Mouse (Mus musculus): ENCODE results near the gene Ino80d.

Gene Ino80d

GRCm38 (mm10) chr1:62986267-62986666, 128.2 kb downstream of the Ino80d start:
- Histone ChIP-seq H3K27me3 (ENCODE audit: control insufficient read depth, insufficient read depth, low read length, poor library complexity, severe bottlenecking) (no peaks in the 10 kb centered on the region), H3K36me3 (ENCODE audit: control insufficient read depth, insufficient read depth, low read length, poor library complexity, severe bottlenecking) (no peaks in the 10 kb centered on the region)
- DNase-seq (ENCODE audit: low read depth, low spot score): peak; percentile 61

GRCm38 (mm10) chr1:62984566-62984965, 129.9 kb downstream of the Ino80d start:
- Histone ChIP-seq H3K36me3 (ENCODE audit: control insufficient read depth, insufficient read depth, low read length, poor library complexity, severe bottlenecking) (no peaks in the 10 kb centered on the region), H3K27me3 (ENCODE audit: control insufficient read depth, insufficient read depth, low read length, poor library complexity, severe bottlenecking) (no peaks in the 10 kb centered on the region)
- peak; percentile 43 for DNase-seq (ENCODE audit: low read depth, low spot score)

GRCm38 (mm10) chr1:62976742-62977141, 137.7 kb downstream of the Ino80d start:
- DNase-seq (ENCODE audit: low read depth, low spot score): no peak
- Histone ChIP-seq H3K36me3 (ENCODE audit: control insufficient read depth, insufficient read depth, low read length, poor library complexity, severe bottlenecking) (no peaks in the 10 kb centered on the region), H3K27me3 (ENCODE audit: control insufficient read depth, insufficient read depth, low read length, poor library complexity, severe bottlenecking) (no peaks in the 10 kb centered on the region)

- peak; percentile 37 for DNase-seq (ENCODE audit: low read depth, low spot score)
- no peaks in the 10 kb centered on the region for H3K27me3 ChIP-seq (ENCODE audit: control insufficient read depth, insufficient read depth, low read length, poor library complexity, severe bottlenecking)
- H3K36me3 ChIP-seq (ENCODE audit: control insufficient read depth, insufficient read depth, low read length, poor library complexity, severe bottlenecking): no peaks in the 10 kb centered on the region
Observed at GRCm38 (mm10) chr1:62966885-62967284, 147.6 kb downstream of the Ino80d start.

GRCm38 (mm10) chr1:62964291-62964690, 150.2 kb downstream of the Ino80d start:
- peak; percentile 7 for DNase-seq (ENCODE audit: low read depth, low spot score)
- H3K36me3 ChIP-seq (ENCODE audit: control insufficient read depth, insufficient read depth, low read length, poor library complexity, severe bottlenecking): no peaks in the 10 kb centered on the region
- no peaks in the 10 kb centered on the region for H3K27me3 ChIP-seq (ENCODE audit: control insufficient read depth, insufficient read depth, low read length, poor library complexity, severe bottlenecking)

GRCm38 (mm10) chr1:62956942-62957645, 157.4 kb downstream of the Ino80d start:
- Histone ChIP-seq H3K27me3 (ENCODE audit: control insufficient read depth, insufficient read depth, low read length, poor library complexity, severe bottlenecking) (no peaks in the 10 kb centered on the region), H3K36me3 (ENCODE audit: control insufficient read depth, insufficient read depth, low read length, poor library complexity, severe bottlenecking) (no peaks in the 10 kb centered on the region)
- no peak for DNase-seq (ENCODE audit: low read depth, low spot score)

- DNase-seq (ENCODE audit: low read depth, low spot score): no peak
- no peaks in the 10 kb centered on the region for H3K36me3 ChIP-seq (ENCODE audit: control insufficient read depth, insufficient read depth, low read length, poor library complexity, severe bottlenecking)
- H3K27me3 ChIP-seq (ENCODE audit: control insufficient read depth, insufficient read depth, low read length, poor library complexity, severe bottlenecking): no peaks in the 10 kb centered on the region
Observed at GRCm38 (mm10) chr1:62956526-62956925, 157.9 kb downstream of the Ino80d start.

GRCm38 (mm10) chr1:62955340-62955739, 159.1 kb downstream of the Ino80d start:
- Histone ChIP-seq H3K36me3 (ENCODE audit: control insufficient read depth, insufficient read depth, low read length, poor library complexity, severe bottlenecking) (no peaks in the 10 kb centered on the region), H3K27me3 (ENCODE audit: control insufficient read depth, insufficient read depth, low read length, poor library complexity, severe bottlenecking) (no peaks in the 10 kb centered on the region)
- no peak for DNase-seq (ENCODE audit: low read depth, low spot score)

- H3K27me3 ChIP-seq (ENCODE audit: control insufficient read depth, insufficient read depth, low read length, poor library complexity, severe bottlenecking): no peaks in the 10 kb centered on the region
- no peaks in the 10 kb centered on the region for H3K36me3 ChIP-seq (ENCODE audit: control insufficient read depth, insufficient read depth, low read length, poor library complexity, severe bottlenecking)
- no peak for DNase-seq (ENCODE audit: low read depth, low spot score)
Observed at GRCm38 (mm10) chr1:62953036-62953435, 161.4 kb downstream of the Ino80d start.

- Histone ChIP-seq H3K27me3 (ENCODE audit: control insufficient read depth, insufficient read depth, low read length, poor library complexity, severe bottlenecking) (no peaks in the 10 kb centered on the region), H3K36me3 (ENCODE audit: control insufficient read depth, insufficient read depth, low read length, poor library complexity, severe bottlenecking) (no peaks in the 10 kb centered on the region)
- DNase-seq (ENCODE audit: low read depth, low spot score): no peak
Observed at GRCm38 (mm10) chr1:62952319-62952718, 162.1 kb downstream of the Ino80d start.

GRCm38 (mm10) chr1:62951067-62951809, 163.2 kb downstream of the Ino80d start:
- Histone ChIP-seq H3K36me3 (ENCODE audit: control insufficient read depth, insufficient read depth, low read length, poor library complexity, severe bottlenecking) (no peaks in the 10 kb centered on the region), H3K27me3 (ENCODE audit: control insufficient read depth, insufficient read depth, low read length, poor library complexity, severe bottlenecking) (no peaks in the 10 kb centered on the region)
- DNase-seq (ENCODE audit: low read depth, low spot score): no peak

- no peak for DNase-seq (ENCODE audit: low read depth, low spot score)
- Histone ChIP-seq H3K27me3 (ENCODE audit: control insufficient read depth, insufficient read depth, low read length, poor library complexity, severe bottlenecking) (no peaks in the 10 kb centered on the region), H3K36me3 (ENCODE audit: control insufficient read depth, insufficient read depth, low read length, poor library complexity, severe bottlenecking) (no peaks in the 10 kb centered on the region)
Observed at GRCm38 (mm10) chr1:62950526-62950925, 163.9 kb downstream of the Ino80d start.

- H3K27me3 ChIP-seq (ENCODE audit: control insufficient read depth, insufficient read depth, low read length, poor library complexity, severe bottlenecking): no peaks in the 10 kb centered on the region
- no peak for DNase-seq (ENCODE audit: low read depth, low spot score)
- no peaks in the 10 kb centered on the region for H3K36me3 ChIP-seq (ENCODE audit: control insufficient read depth, insufficient read depth, low read length, poor library complexity, severe bottlenecking)
Observed at GRCm38 (mm10) chr1:62947807-62948206, 166.7 kb downstream of the Ino80d start.

GRCm38 (mm10) chr1:62946987-62947386, 167.5 kb downstream of the Ino80d start:
- no peak for DNase-seq (ENCODE audit: low read depth, low spot score)
- H3K36me3 ChIP-seq (ENCODE audit: control insufficient read depth, insufficient read depth, low read length, poor library complexity, severe bottlenecking): no peaks in the 10 kb centered on the region
- no peaks in the 10 kb centered on the region for H3K27me3 ChIP-seq (ENCODE audit: control insufficient read depth, insufficient read depth, low read length, poor library complexity, severe bottlenecking)

- Histone ChIP-seq H3K27me3 (ENCODE audit: control insufficient read depth, insufficient read depth, low read length, poor library complexity, severe bottlenecking) (no peaks in the 10 kb centered on the region), H3K36me3 (ENCODE audit: control insufficient read depth, insufficient read depth, low read length, poor library complexity, severe bottlenecking) (no peaks in the 10 kb centered on the region)
- no peak for DNase-seq (ENCODE audit: low read depth, low spot score)
Observed at GRCm38 (mm10) chr1:62934752-62935329, 179.6 kb downstream of the Ino80d start.

Measured in splenic B cell, adult 2 months (primary cell).